Mouse (Mus musculus) megakaryocyte, adult 5-6 weeks (primary cell): ENCODE data around the gene Nedd9. TPM values are rescaled to one million over a fixed set of nuclear protein-coding genes. Genes with fewer than 3 reads are reported as not detected.
A peak's percentile ranks its signal among the peaks of the same experiment; 100 is the strongest.

Experiments used
- ATAC-seq: 2 replicates; pipeline ENCODE4 v1.8.0; 2016; ENCODE audit warnings: mild to moderate bottlenecking, inconsistent platforms; ENCODE audit not compliant: poor library complexity, severe bottlenecking
- total RNA-seq, 2 experiments: library from RNA; stranded (forward) in 1 of 2; stranded (reverse) in 1 of 2; fragments of 153-499, 151-499 nt in 1 of 2; fragments of 221-1000, 200-1000 nt in 1 of 2; gene quantifications; 2 replicates each; pipeline versions ENCODE4 v1.2.3 to v1.2.4; 2015 to 2017

The Nedd9 gene
- total RNA-seq, 2 experiments from 2014 or later: 50.6 to 74.0 TPM

- ATAC-seq: no peak
Observed at GRCm38 (mm10) chr13:41418198-41418869, 68.8 kb downstream of the Nedd9 start.

GRCm38 (mm10) chr13:41416065-41417016 lies 70.8 kb downstream of the Nedd9 start:
- ATAC-seq: no peak

DNA sequence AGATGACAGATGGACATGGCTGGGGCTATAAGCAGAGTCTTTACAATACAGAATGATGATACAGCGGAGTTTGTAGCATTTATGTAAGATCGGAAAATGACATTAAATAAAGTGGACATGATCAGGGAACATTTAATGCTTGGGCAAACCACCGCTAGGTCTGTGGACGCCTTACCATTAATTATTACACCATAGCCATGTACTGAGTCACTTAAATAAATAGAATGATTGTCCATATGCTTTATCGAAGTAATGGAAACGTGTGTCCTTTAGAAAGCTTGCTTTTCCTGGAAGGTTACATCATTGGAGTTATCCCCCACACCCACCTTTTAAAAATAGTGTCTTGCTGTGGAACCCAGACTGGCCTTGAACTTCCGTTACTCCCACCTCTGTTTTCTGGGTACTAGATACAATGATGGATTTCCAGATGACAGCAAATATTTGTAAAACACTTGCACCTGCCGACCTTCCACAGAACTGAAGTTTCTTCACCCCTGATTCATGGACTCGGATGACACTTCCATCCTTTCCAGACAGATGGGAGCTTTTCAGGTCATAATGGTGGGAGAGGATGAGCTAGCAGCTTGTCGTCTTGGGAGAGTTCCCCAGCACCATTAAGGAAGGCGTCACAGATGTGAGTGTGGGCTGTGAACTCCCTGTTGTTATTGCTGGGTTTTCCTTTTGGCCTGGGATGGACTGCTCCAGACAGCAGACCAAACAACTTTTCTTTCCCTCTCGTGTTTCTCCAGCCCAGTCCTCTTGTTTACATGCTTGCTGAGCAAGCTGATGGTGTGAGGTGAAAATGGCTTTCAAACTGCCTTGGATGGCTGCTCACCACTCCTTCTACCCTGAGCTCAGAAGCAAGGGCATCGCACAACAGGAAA lies 76.7 kb downstream of the Nedd9 start:
- ATAC-seq: no peak

DNA sequence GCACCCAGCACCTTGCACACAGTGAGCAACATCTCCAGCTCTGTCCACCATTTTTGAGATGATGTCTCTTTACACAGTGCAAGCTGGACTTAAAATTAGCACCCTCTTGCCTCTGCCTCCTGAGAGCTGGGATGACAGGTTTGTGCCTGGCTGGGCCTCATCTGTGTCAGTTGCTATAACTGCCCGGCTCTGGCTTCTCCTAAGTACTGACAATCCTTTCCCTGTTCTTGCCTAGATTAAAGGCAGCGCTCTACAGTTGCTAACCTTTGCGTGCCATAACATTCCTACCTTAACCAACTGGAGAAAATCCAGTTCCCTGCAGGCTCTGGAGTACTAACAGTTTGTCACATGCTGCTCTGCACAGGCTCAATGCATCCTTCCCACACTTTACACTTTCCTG lies 77.9 kb downstream of the Nedd9 start:
- ATAC-seq: no peak

- no peak for ATAC-seq
Observed at GRCm38 (mm10) chr13:41408374-41408952, 78.7 kb downstream of the Nedd9 start.

GRCm38 (mm10) chr13:41405009-41405408 lies 82.2 kb downstream of the Nedd9 start:
- no peak for ATAC-seq

- ATAC-seq: no peak
Observed at GRCm38 (mm10) chr13:41403838-41404237, 83.3 kb downstream of the Nedd9 start.

GRCm38 (mm10) chr13:41402441-41403003 lies 84.6 kb downstream of the Nedd9 start:
- ATAC-seq: 0 out of 2 replicates have a peak, but pooled peaks have one; percentile 24

GRCm38 (mm10) chr13:41401775-41402174 lies 85.4 kb downstream of the Nedd9 start:
- ATAC-seq: no peak

- ATAC-seq: no peak
Observed at GRCm38 (mm10) chr13:41400289-41400688, 86.9 kb downstream of the Nedd9 start.

DNA sequence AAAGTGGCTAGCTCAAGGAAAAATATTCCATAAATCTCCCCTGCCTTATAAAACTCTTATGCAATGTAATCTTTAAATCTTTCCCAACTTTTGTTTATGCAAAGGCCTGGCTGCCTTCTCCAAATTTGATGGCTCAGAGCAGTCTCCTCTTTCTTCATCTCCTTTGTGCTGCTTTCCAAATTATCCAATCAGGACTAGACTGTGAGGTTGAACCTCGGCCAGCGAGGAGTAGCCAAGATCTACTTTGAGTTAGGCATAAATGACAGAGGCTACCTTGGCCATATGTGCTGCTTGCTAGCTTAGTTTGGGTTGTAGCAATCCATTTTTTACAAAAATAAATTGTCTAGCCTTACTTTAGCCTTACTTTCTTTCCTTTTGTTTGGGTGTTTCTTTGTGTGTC lies 95.0 kb downstream of the Nedd9 start:
- ATAC-seq: no peak

DNA sequence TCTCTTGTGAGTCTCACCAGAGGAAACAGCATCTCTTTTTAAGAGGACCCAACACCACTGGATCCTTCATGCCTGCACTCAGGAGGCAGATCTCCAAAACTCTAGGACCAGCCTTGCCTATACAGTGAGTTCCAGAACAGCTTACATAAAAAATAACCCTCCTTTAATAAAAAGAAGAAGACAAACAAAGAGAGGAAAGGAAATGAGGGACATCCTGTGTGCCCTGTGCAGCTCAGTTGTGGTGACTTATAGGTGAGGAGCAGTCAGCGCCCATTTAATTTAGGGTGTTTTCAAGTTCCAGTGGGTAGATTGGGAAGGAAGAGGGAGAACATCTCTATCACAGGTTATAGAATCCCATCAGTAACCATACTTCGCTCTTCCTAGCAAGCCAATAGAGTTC lies 96.5 kb downstream of the Nedd9 start:
- ATAC-seq: no peak

GRCm38 (mm10) chr13:41386581-41386980 lies 100.6 kb downstream of the Nedd9 start:
- no peak for ATAC-seq

GRCm38 (mm10) chr13:41384896-41385295 lies 102.3 kb downstream of the Nedd9 start:
- no peak for ATAC-seq

- ATAC-seq: no peak
Observed at GRCm38 (mm10) chr13:41382635-41383034, 104.5 kb downstream of the Nedd9 start.

GRCm38 (mm10) chr13:41381806-41382546 lies 105.2 kb downstream of the Nedd9 start:
- peak; percentile 71 for ATAC-seq

- ATAC-seq: peak; percentile 83
Observed at GRCm38 (mm10) chr13:41381041-41381805, 105.9 kb downstream of the Nedd9 start.

- no peak for ATAC-seq
Observed at GRCm38 (mm10) chr13:41379951-41380465, 107.2 kb downstream of the Nedd9 start.

DNA sequence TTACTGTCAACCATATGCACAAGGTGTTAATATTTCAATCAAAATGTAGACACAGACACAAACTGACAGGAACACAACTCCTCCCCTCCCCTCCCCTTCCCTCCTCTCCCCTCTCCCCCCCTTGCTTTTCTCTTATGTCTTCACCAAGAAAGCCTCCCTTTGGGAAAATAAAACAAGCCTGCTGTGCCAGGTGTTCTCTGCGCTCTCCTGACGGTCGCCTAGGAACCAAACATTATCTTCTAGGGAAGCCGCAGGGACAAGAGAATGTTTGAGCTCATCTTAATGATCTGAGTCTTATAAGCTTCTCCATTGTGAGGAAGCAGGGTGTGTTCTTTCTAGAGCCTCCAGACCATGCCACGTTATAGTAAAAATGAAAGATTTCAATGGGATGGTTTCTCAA lies 108.7 kb downstream of the Nedd9 start:
- ATAC-seq: no peak
